Mouse (Mus musculus) left cerebral cortex, adult 2 months (tissue): ENCODE data around the gene Nfia. TPM values are rescaled to one million over a fixed set of nuclear protein-coding genes. Genes with fewer than 3 reads are reported as not detected.
A peak's percentile ranks its signal among the peaks of the same experiment; 100 is the strongest.

Experiments used
- DNase-seq, 2 experiments: peaks; one replicate each; pipeline ENCODE4 v3.0.0; 2021 to 2022; ENCODE audit warnings: low spot score in 2 of 2, mixed read lengths in 1 of 2; ENCODE audit errors: extremely low spot score in 1 of 2
- H3K27ac ChIP-seq: fragments of 200-600 bp; 2 replicates; pipeline ENCODE4 v1.8.1; 2022
- H3K4me3 ChIP-seq: fragments of 200-600 bp; 2 replicates; pipeline ENCODE4 v1.8.1; 2022
- CTCF ChIP-seq: fragments of 200-600 bp; IDR thresholded peaks from 2 replicates; pipeline ENCODE4 v1.8.1; 2022; ENCODE audit warnings: antibody characterized with exemption, mild to moderate bottlenecking, moderate library complexity
- intact Hi-C: fragments of 180-260 bp; cut with DNase I; formaldehyde crosslinking; loops from one replicate; pipeline ENCODE4 v1.15.1; 2025
- total RNA-seq, 2 experiments: library from RNA; stranded (reverse); gene quantifications; 2 replicates each; pipeline ENCODE4 v1.2.3; 2021

The Nfia gene
- total RNA-seq, 2 experiments from 2014 or later, result 58.1 to 62.5 TPM

DNA sequence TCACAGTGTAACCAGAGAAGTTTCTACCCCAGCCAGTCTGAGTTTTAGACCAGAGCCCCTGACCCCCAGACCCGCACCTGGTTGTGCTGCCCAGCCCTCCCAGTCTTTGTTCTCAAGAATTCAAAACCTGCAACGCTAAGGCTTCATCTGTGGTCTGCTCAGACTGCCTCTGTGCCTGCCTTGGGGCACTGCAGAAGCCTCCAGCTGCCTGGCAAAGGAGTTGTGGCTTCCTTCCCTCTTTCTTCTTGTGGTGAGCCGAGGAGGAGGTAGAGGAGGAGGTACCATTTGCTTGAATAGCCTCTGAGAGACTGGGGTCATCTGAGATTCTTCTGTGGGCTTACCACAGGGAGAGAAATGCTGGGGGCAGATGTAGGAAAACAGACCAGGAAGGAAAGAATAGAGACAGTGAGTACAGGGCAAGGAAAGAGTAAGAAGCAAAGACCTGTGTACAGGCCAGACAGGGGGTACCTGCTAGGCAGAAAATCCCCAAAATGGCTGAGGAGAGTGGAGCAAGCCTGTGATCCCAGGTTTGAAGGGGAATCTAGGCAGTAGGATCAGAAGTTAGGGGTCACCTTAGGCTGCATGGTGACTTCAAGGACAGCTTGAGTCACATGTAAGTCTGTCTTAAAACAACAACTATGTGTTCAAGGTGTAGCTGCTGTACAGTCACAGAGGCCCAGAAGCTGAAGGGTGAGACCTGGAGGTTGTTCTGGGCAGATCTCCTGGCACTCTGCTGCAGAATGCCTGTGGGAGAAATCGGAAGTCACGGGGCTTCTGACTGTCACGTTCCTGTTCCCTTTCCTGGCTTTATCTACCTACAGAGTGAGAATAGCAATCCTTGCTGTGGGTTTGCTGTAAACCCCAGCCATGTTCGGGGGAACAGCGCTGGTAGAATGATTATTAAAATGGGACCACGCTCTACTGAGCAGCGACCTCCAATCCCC, 328.9 kb downstream of the Nfia start:
- Histone ChIP-seq H3K4me3 (no peak overlapping the region), H3K27ac (no peak overlapping the region)
- no peak for TF ChIP-seq CTCF
- intact Hi-C loops, result no loop called here
- no peak for DNase-seq

DNA sequence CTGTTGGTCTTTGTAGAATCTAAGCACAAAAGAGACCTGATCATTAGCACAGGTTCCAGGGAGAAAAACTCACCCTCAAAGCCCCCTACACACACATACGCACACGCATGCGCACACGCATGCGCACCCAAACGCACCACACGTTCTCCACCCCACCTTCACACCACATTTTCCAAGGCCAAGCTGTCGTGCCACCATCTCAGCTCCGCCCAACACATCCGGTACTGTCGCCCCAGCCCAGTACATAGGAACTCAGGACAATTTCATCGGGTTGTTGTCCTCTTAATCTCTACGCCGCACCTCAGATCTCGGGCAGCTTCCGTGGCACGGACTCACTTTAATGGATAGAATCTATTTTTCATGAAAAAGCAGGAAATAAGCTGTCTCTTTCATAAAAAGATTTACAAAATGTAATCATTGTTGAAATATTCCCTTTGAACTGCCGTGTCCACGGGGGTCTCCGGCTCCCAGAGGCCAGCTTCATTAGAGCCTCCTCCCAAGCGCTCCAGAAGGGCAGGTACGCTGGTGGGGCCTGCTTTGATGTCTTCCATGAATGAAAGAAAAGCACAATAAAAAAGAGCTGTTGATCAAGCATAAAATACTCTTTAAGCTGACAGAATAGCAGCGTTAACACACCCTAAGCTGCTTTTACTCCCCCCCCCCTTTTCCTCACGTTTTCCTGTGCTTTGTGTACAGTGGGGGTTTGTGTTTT, 330.2 kb downstream of the Nfia start:
- peak overlapping the region; percentile 47 for H3K4me3 ChIP-seq
- no peak for TF ChIP-seq CTCF
- intact Hi-C loops, result no loop called here

DNA sequence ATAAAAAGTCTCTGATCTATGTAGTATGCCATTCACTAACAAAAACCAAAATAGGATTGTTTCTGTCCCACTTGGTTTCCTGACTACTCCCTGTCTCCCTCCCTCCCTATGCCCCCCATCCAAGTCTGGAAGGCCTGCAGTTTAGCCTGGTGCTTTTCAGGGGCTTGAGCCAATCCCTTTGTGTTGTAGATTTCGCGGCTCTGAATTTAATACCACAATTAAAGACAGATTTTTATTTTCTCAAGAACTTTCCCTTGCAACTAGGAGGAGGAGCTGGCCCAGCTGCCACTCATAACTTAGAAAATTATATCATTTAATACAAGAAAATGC, 330.8 kb downstream of the Nfia start:
- no peak for DNase-seq
- no peak for TF ChIP-seq CTCF
- Histone ChIP-seq H3K4me3 (no peak overlapping the region), H3K27ac (no peak overlapping the region; the same call in 1 of the 2 replicates)
- intact Hi-C loops, result no loop called here

More for the DNA sequence above, 330.2 kb downstream of the Nfia start:
- peak overlapping the region; percentile 41 for H3K27ac ChIP-seq
- peak in 1 of 2 experiments; percentile 26 for DNase-seq

DNA sequence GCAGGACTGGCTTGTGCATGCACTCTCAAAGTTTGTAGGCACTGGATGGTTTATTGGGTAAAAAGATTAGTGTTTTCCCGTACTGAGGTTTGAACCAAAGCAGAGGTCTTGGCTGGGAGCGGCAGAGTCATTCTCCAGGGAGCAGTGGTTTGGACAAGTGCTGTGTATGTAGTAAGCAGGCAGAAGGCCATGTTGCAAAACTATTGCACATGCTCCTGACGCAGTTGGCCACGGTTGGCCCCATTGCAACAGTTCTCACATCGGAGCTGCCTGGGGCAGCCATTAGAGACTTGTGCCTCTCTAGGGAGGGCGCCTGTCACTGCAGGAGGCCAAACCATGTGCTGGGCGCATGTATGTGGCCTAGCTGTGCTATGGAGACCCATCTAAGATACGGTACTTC, 331.6 kb downstream of the Nfia start:
- Histone ChIP-seq H3K4me3 (no peak overlapping the region), H3K27ac (no peak overlapping the region)

DNA sequence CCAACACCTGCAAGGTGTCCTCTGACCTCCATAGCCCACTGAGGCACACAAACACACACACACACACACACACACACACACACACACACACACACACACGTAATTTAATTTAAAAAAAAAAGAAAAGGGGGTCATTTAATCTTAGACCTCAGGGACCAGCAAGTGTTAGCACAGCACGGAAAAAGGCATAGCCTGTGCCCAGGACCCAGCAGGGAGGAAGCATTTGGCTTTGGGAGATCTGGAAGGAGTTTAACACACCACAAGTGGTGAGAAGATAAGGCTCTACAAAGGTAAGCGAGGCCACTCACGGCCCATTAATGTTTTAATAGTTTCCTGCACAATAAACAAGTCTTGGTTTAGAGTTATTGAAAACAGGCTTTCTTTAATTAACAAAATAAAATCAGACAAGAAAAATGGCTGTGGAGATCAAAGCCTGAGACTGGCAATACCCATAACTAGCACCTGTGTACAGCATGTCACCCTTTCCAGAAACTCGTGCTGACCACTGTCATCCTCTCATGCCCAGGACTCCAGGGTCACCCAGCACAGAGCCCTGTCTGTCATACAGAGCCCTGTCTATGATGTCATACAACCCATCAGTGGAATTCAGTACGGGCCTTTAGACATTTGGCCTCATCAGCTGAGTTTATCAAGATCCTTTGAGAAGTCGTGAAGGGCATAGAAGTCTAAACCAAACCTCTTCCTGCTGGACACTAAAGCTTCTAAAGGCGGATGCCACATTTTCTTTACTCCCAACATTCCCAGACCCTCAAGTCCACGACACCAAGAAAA, 332.6 kb downstream of the Nfia start:
- intact Hi-C loops, result loop anchor here (5.0 kb wide), 2 partner anchors 217 to 353 kb away; no protein-coding TSS in a partner anchor

More for the DNA sequence above, 331.6 kb downstream of the Nfia start:
- TF ChIP-seq CTCF, result no peak
- no peak for DNase-seq
- intact Hi-C loops, result no loop called here

DNA sequence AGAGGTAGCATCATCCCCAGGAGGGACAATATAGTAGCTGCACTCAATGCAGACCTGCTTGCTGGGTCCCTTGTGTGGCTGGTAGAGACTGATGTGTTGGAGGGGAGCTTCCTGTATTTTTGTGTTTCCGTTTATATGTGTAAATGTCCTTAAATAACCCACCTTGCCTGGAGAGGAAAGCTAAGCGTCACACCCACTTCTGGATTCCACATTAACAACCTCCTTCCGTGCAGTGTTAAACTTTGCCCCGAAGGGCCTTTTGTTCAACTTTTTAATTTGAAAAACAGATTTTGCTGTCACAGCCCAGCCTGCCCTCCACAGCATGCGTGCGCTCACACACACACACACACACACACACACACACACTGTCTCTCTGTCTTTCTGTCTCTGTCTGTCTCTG, 333.4 kb downstream of the Nfia start:
- DNase-seq, result no peak
- Histone ChIP-seq H3K4me3 (no peak overlapping the region), H3K27ac (no peak overlapping the region)
- intact Hi-C loops, result loop anchor here (5.0 kb wide), 2 partner anchors 216 to 354 kb away; no protein-coding TSS in a partner anchor
- TF ChIP-seq CTCF, result no peak

More for the DNA sequence above, 332.6 kb downstream of the Nfia start:
- no peak for DNase-seq
- Histone ChIP-seq H3K4me3 (no peak overlapping the region), H3K27ac (no peak overlapping the region)
- TF ChIP-seq CTCF, result no peak

DNA sequence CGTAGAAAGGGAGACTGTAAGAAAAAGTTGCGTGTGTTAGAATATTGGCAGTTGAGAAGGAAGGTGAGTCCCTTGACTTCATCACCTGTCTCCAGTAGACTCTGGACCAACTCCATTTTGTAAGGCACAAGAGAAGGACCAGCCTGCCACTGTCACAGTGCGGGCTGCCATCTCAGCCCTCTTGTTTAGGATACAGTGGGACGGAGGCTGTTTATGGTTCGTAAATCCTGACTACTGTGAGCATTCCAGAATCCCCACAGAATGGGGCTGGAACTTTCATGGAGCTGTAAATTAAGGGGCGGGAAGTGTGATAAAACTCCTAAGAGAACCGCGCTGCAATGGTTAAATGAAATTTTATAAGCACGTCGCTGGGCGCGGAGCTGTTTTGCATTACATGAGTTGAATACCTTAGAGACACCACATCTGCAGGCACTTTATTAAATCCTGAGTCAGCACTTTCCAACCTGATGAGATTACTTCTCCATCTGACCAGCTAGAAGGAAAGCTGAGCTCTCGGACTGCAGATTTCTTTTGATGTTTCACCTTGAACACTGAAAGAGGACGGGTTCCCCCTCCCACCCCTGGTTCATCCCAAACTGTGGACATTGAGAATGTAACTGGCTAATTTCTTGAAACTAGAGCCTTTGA, 334.0 kb downstream of the Nfia start:
- intact Hi-C loops, result loop anchor here (5.0 kb wide), 2 partner anchors 216 to 354 kb away; no protein-coding TSS in a partner anchor
- Histone ChIP-seq H3K27ac (no peak overlapping the region), H3K4me3 (no peak overlapping the region)
- DNase-seq, result no peak
- no peak for TF ChIP-seq CTCF

DNA sequence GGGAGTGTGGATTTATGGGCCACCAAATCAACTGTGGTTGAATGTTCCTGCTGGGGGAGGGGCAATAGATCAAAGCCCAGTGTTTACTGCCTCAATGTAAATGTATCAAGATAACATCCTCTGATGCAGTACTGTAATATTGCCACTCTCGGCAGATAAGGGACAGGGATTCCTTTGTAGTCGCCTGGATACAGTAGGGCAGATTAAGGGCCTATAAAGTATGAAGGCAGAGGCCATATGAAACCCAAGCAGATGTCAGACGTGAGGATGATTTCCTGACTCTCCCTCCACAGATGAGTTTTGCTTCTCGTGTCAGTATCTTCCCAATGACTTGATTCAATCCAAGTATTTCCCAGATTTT, 334.5 kb downstream of the Nfia start:
- DNase-seq, result no peak
- no peak for TF ChIP-seq CTCF
- H3K27ac ChIP-seq, result no peak overlapping the region
- intact Hi-C loops, result loop anchor here (5.0 kb wide), 2 partner anchors 215 to 355 kb away; no protein-coding TSS in a partner anchor
- H3K4me3 ChIP-seq, result no peak overlapping the region

DNA sequence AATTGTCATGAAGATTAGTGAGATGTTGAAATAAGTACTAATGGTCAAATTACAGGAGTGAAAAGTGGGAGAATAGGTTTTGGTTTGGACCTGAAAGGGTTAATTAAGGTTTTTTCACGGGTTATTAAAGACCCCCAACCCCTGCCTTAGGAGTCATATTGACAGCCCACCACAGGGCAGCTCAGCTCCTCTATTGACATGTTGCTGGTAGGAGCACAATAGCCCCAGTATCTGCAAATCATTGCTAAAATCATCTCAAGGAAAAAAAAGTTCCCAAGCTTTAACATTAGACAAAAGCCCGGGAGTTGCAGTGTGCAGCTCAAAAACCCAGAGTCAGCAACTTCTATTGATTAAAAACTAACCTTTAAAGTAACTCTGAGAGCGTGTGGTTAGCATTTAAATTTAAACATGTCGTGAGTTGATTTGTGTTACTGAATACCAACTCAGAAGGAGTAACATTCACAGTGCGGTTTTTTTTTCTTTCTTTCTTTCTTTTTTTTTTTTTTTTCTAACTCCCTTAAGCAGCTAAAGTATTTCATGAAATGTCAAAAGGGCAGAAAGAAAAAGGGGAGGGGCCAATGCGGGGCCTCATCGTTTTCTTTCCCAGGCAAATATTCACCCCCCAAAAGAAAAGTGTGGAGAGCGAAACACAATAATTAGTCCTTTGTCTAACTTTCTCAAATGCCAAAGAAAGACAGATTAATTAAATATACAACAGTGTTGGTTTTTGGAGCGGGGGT, 335.6 kb downstream of the Nfia start:
- H3K27ac ChIP-seq, result 0 out of 2 replicates have a peak overlapping the region, but pooled peaks have one; percentile 28
- H3K4me3 ChIP-seq, result no peak overlapping the region
- TF ChIP-seq CTCF, result no peak
- intact Hi-C loops, result loop anchor here (5.0 kb wide), 2 partner anchors 214 to 356 kb away; no protein-coding TSS in a partner anchor
- no peak for DNase-seq

DNA sequence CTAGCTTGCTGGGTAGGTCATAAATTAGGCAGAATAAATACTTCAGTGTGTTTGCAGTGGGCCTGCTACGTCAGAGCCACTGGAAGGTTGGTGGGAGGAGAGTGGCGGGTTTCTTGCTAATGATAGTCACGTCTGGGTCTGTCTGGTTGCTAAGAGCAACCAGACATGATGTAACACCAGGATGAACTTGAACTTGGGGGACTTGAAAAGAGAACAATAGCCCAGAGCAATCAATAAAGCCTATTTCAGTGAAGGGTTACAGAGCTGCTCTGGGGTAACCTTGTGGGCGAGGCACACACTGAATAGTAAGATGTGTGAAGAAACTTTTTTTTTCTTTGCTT, 336.1 kb downstream of the Nfia start:
- intact Hi-C loops, result loop anchor here (5.0 kb wide), 2 partner anchors 214 to 356 kb away; no protein-coding TSS in a partner anchor
- Histone ChIP-seq H3K27ac (0 out of 2 replicates have a peak overlapping the region, but pooled peaks have one; percentile 28), H3K4me3 (no peak overlapping the region)
- no peak for TF ChIP-seq CTCF
- DNase-seq, result no peak
